Mouse (Mus musculus): ENCODE measurements around the gene Ptp4a2. TPM values are rescaled to one million over a fixed set of nuclear protein-coding genes. Genes with fewer than 3 reads are reported as not detected.

The Ptp4a2 gene
- total and polyA plus RNA-seq, 3 experiments, result 118 to 619 (median 119) TPM

DNA sequence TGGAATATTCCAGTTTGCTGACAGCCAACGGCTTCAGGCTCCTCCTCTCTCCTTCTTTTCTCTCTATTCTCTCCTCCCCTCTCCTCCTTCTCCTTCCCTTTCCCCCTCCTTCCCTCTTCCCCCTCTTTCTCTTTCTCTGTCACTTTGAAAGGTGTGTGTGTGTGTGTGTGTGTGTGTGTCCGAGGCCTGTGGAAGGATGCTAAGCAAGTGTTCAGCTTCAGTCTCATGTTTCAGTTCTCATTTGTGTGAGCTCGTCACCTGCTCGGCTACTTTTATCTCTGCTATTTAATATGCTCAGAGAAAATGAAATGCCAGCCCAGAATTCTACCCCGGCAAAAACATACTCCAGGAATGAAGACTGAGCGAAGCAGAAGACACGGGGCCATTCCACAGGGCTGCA, 69.6 kb downstream of the Ptp4a2 start:
- H3K4me1 ChIP-seq (ENCODE audit: control insufficient read depth in 1 of 2, insufficient read depth in 2 of 2, low read length in 2 of 2), result peaks cover 3 to 18% of the 10 kb centered on the region in 2 experiments
- no peak overlapping the region for H3K9ac ChIP-seq (ENCODE audit: control insufficient read depth, low read depth, low read length, poor library complexity, severe bottlenecking)
- H3K36me3 ChIP-seq (ENCODE audit: control insufficient read depth in 1 of 2, insufficient read depth in 2 of 2, low read length in 2 of 2), result peaks cover 0 to 6% of the 10 kb centered on the region in 2 experiments; a peak in 2 of 4 replicates
- no peak overlapping the region for H3K4me3 ChIP-seq (ENCODE audit: control insufficient read depth in 1 of 2, insufficient read depth in 1 of 2, low read depth in 2 of 2, low read length in 2 of 2)
- H3K79me2 ChIP-seq (ENCODE audit: control insufficient read depth, insufficient read depth, low read length, poor library complexity), result peaks cover 2% of the 10 kb centered on the region; the same call in 1 of the 2 replicates
- no peak for TF ChIP-seq E2F4 (IDR thresholded peaks at IDR 0.05; ENCODE audit: borderline replicate concordance, low read depth, low read length)
- H3K9me3 ChIP-seq (replicated peaks; ENCODE audit: insufficient read depth, low read length), result no peaks in the 10 kb centered on the region
- no peak for DNase-seq (ENCODE audit: low read depth, low spot score)
- no peak overlapping the region for H3K27ac ChIP-seq (ENCODE audit: control insufficient read depth, low read depth, low read length)
- H3K27me3 ChIP-seq (ENCODE audit: control insufficient read depth in 1 of 2, insufficient read depth in 2 of 2, low read length in 2 of 2), result no peaks in the 10 kb centered on the region

DNA sequence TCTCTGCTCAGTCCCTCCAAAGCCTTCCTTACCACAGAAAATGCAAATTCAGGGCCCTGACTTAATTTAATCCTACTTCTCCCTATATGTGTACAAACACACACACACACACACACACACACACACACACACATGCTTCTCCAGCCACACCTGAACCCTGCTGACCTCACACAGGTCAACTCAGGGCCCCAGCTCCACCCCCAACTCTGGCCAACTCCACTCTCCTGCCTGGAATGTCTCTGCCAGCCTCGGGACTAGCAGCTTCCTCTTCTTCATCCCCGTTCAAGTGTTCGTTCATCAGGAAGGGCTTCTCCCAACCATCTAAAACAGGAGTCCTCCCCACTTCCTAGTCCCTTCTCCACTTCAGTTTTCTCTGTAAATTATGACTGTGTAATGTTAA, 70.6 kb downstream of the Ptp4a2 start:
- TF ChIP-seq MAFK (IDR thresholded peaks at IDR 0.05; ENCODE audit: borderline replicate concordance, low read depth, low read length) (no peak), MAX (IDR thresholded peaks at IDR 0.05; ENCODE audit: low read length) (no peak), RCOR1 (IDR thresholded peaks at IDR 0.05; ENCODE audit: low read depth, low read length) (no peak), ZKSCAN1 (IDR thresholded peaks at IDR 0.05; ENCODE audit: low read depth, low read length) (no peak), TBP (IDR thresholded peaks at IDR 0.05; ENCODE audit: low read depth, low read length) (no peak), ETS1 (IDR thresholded peaks at IDR 0.05; ENCODE audit: low read depth, low read length) (no peak), MYC (IDR thresholded peaks at IDR 0.05; ENCODE audit: low read depth, low read length) (no peak), E2F4 (IDR thresholded peaks at IDR 0.05; ENCODE audit: borderline replicate concordance, low read depth, low read length) (no peak), GABPA (IDR thresholded peaks at IDR 0.05; ENCODE audit: low read depth, low read length) (no peak), TCF12 (IDR thresholded peaks at IDR 0.05; ENCODE audit: low read depth, low read length) (no peak), TAL1 (IDR thresholded peaks at IDR 0.05; ENCODE audit: low read length) (no peak), CHD1 (IDR thresholded peaks at IDR 0.05; ENCODE audit: low read depth, low read length) (no peak), SMC3 (IDR thresholded peaks at IDR 0.05; ENCODE audit: low read depth, low read length) (no peak), HCFC1 (IDR thresholded peaks at IDR 0.05; ENCODE audit: low read depth, low read length) (no peak), USF1 (IDR thresholded peaks at IDR 0.05; ENCODE audit: low read depth, low read length) (no peak), POLR2A (IDR thresholded peaks at IDR 0.05; ENCODE audit: control insufficient read depth in 1 of 2, insufficient read depth in 1 of 2, low read depth in 1 of 2, low read length in 2 of 2, poor library complexity in 1 of 2) (no peak), POLR2AphosphoS2 (IDR thresholded peaks at IDR 0.05; ENCODE audit: low read length) (no peak), CHD2 (IDR thresholded peaks at IDR 0.05; ENCODE audit: low read length) (no peak), ELF1 (IDR thresholded peaks at IDR 0.05; ENCODE audit: low read depth, low read length) (no peak)
- Histone ChIP-seq H3K27me3 (ENCODE audit: control insufficient read depth in 1 of 2, insufficient read depth in 2 of 2, low read length in 2 of 2) (no peaks in the 10 kb centered on the region), H3K9ac (ENCODE audit: control insufficient read depth, low read depth, low read length, poor library complexity, severe bottlenecking) (peak overlapping the region; percentile 65), H3K4me3 (ENCODE audit: control insufficient read depth in 1 of 2, insufficient read depth in 1 of 2, low read depth in 2 of 2, low read length in 2 of 2) (peak overlapping the region in 1 of 2 experiments; percentile 51; a peak in 2 of 4 replicates), H3K36me3 (ENCODE audit: control insufficient read depth in 1 of 2, insufficient read depth in 2 of 2, low read length in 2 of 2) (peaks cover 0 to 2% of the 10 kb centered on the region in 2 experiments; a peak in 1 of 4 replicates), H3K79me2 (ENCODE audit: control insufficient read depth, insufficient read depth, low read length, poor library complexity) (peaks cover 1% of the 10 kb centered on the region; the same call in 1 of the 2 replicates), H3K4me1 (ENCODE audit: control insufficient read depth in 1 of 2, insufficient read depth in 2 of 2, low read length in 2 of 2) (peaks cover 3 to 10% of the 10 kb centered on the region in 2 experiments), H3K9me3 (replicated peaks; ENCODE audit: insufficient read depth, low read length) (no peaks in the 10 kb centered on the region), H3K27ac (ENCODE audit: control insufficient read depth, low read depth, low read length) (peak overlapping the region; percentile 64)
- no peak for DNase-seq (ENCODE audit: low read depth, low spot score)
